Mouse (Mus musculus) heart, embryonic 13.5 days (tissue): ENCODE measurements around the gene Vmn2r36. TPM values are rescaled to one million over a fixed set of nuclear protein-coding genes. Genes with fewer than 3 reads are reported as not detected.
"Not testable (repeated sequence)": the region's sequence is repeated elsewhere in the genome, so short reads cannot be mapped to it uniquely, and the experiment has no call there.

Source experiments
- ATAC-seq: fragments of 200-750 bp; cut with Nextera tagmentation; 2 replicates; pipeline ENCODE4 v1.8.0; 2017; ENCODE audit warnings: moderate TSS enrichment; ENCODE audit not compliant: insufficient number of reproducible peaks, low FRiP score, low TSS enrichment; ENCODE audit errors: extremely low read depth
- H3K27ac ChIP-seq: fragments of 300-500 bp; sonication (generic); replicated peaks from 2 replicates; pipeline ENCODE4 v1.5.1; 2015; ENCODE audit warnings: moderate library complexity, mild to moderate bottlenecking, inconsistent platforms
- H3K27me3 ChIP-seq: fragments of 300-500 bp; sonication (generic); replicated peaks from 2 replicates; pipeline ENCODE4 v1.6.1; 2015; ENCODE audit warnings: mild to moderate bottlenecking, inconsistent platforms
- H3K36me3 ChIP-seq: fragments of 300-500 bp; sonication (generic); 2 replicates; pipeline ENCODE4 v1.6.1; 2015; ENCODE audit warnings: mild to moderate bottlenecking, inconsistent platforms
- H3K4me1 ChIP-seq: fragments of 300-500 bp; sonication (generic); 2 replicates; pipeline ENCODE4 v1.6.1; 2015; ENCODE audit warnings: inconsistent platforms
- H3K4me2 ChIP-seq: fragments of 300-500 bp; sonication (generic); 2 replicates; pipeline ENCODE4 v1.6.1; 2015; ENCODE audit warnings: inconsistent platforms, mild to moderate bottlenecking, moderate library complexity
- H3K4me3 ChIP-seq: fragments of 300-500 bp; sonication (generic); 2 replicates; pipeline ENCODE4 v1.5.1; 2015; ENCODE audit warnings: moderate library complexity, mild to moderate bottlenecking, inconsistent platforms
- H3K9ac ChIP-seq: fragments of 300-500 bp; sonication (generic); 2 replicates; pipeline ENCODE4 v1.6.1; 2015; ENCODE audit warnings: inconsistent platforms, mild to moderate bottlenecking, moderate library complexity
- H3K9me3 ChIP-seq: fragments of 300-500 bp; sonication (generic); 2 replicates; pipeline ENCODE4 v1.6.1; 2016; ENCODE audit warnings: inconsistent platforms
- WGBS: fragments of 180-500 bp; shearing (Covaris S2); methylation state at CpG from one replicate; pipeline ENCODE4 v1.1.7; 2015; ENCODE audit warnings: mixed read lengths; 5-methylcytosine and 5-hydroxymethylcytosine counted together
- polyA plus RNA-seq: library from polyadenylated mRNA; unstranded; fragments of >200 nt; fragmentation: Nextera tagmentation; extraction: Ambion mirVana; gene quantifications from 2 replicates; pipeline ENCODE4 v1.2.1, GENCODE M21; 2015

Gene Vmn2r36
- polyA plus RNA-seq, result not detected in 2 replicates

- H3K4me3 ChIP-seq, H3K9ac ChIP-seq, H3K27me3 ChIP-seq, H3K4me1 ChIP-seq, ATAC-seq, H3K36me3 ChIP-seq, H3K27ac ChIP-seq, H3K9me3 ChIP-seq, H3K4me2 ChIP-seq: not testable (repeated sequence)
- no CpG with 5 or more reads among the region's 1 CpGs for WGBS
Observed at GRCm38 (mm10) chr7:7902395-7902794, at the start of gene Vmn2r36. Vmn2r36 (minus strand) TSS chr7:7902495.

Other genes starting within 250 kb of the Vmn2r36 start
- gene Vmn2r34, start 213.0 kb downstream of the Vmn2r36 start, polyA plus RNA-seq, result not detected in 2 replicates
- not detected in 2 replicates for gene Vmn2r35, start 82.6 kb downstream of the Vmn2r36 start, polyA plus RNA-seq